Mouse (Mus musculus) embryonic facial prominence, embryonic 10.5 days (tissue): ENCODE measurements at regions not wholly inside any gene's neighbourhood (a gene's known extent, or its start where the extent isn't known, plus 50 kb on each side); places are given as distances from the start of the nearest gene placed in this dataset.

Experiments used
- DNase-seq: peaks from one replicate; pipeline ENCODE4 v3.0.0-alpha.2; 2017; ENCODE audit warnings: low spot score
- H3K27ac ChIP-seq: fragments of 300-500 bp; sonication (generic); replicated peaks from 2 replicates; pipeline ENCODE4 v1.5.1; 2016; ENCODE audit warnings: mild to moderate bottlenecking
- H3K27me3 ChIP-seq: fragments of 300-500 bp; sonication (generic); replicated peaks from 2 replicates; pipeline ENCODE4 v1.6.1; 2016; ENCODE audit warnings: low read depth, mild to moderate bottlenecking; ENCODE audit not compliant: poor library complexity, severe bottlenecking
- H3K36me3 ChIP-seq: fragments of 300-500 bp; sonication (generic); replicated peaks from 2 replicates; pipeline ENCODE4 v1.6.1; 2016; ENCODE audit warnings: mild to moderate bottlenecking, moderate library complexity
- H3K4me1 ChIP-seq: fragments of 300-500 bp; sonication (generic); 2 replicates; pipeline ENCODE4 v1.6.1; 2016
- H3K4me3 ChIP-seq: fragments of 300-500 bp; sonication (generic); 2 replicates; pipeline ENCODE4 v1.5.1; 2016; ENCODE audit warnings: mild to moderate bottlenecking, moderate library complexity
- H3K9me3 ChIP-seq: fragments of 300-500 bp; sonication (generic); 2 replicates; pipeline ENCODE4 v1.6.1; 2016; ENCODE audit warnings: mild to moderate bottlenecking
- WGBS: fragments of 180-500 bp; shearing (Covaris S2); methylation state at CpG from one replicate; pipeline ENCODE4 v1.1.7; 2016; 5-methylcytosine and 5-hydroxymethylcytosine counted together

DNA sequence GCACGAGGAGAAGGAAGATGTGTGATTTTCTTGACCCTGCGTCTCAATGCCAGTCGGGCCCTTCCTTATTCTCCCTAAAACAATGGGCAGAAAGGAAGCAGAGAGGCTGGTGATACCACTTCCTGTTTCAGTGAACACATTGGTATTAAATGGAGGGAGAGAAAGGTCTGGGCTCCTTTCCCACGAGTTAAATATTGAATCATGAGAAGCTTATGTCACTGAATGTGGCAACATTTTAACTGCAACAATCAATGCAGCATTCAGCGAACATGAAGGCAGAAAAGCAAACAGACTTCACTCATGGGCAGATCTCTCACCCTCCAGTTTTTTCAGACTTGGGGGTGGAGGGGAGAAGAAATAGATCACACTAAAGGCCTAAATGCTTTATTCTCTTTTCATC lies 819.8 kb downstream of the Poteg start:
- no peaks in the 10 kb centered on the region for H3K36me3 ChIP-seq
- H3K4me1 ChIP-seq, result no peaks in the 10 kb centered on the region
- H3K4me3 ChIP-seq, result no peak overlapping the region
- no peaks in the 10 kb centered on the region for H3K27me3 ChIP-seq
- no peak for DNase-seq
- no peak overlapping the region for H3K27ac ChIP-seq
- no peaks in the 10 kb centered on the region for H3K9me3 ChIP-seq
- whole genome bisulfite sequencing, result 82% methylated on average over 5 of the region's 5 CpGs

DNA sequence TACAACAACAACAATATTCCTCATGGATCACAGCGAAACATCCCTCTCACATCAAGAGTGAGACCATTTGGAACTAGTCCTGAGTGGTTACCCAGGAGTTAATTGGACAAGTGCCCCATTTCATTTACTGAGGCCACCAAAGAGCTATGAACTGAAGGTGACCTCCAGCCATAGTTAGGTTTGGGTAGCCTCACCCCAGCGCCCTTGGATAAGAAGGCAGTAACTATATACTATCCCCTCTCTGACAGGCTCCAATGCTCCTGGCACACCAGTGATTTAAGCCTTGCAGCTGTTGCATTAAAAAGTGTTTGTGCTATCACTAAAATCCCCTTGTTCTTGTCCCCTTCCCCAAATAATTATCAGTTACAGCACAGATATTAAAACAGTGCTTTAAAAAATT lies 836.8 kb downstream of the Poteg start:
- Histone ChIP-seq H3K4me3 (no peak overlapping the region), H3K27me3 (no peaks in the 10 kb centered on the region), H3K27ac (no peak overlapping the region), H3K36me3 (no peaks in the 10 kb centered on the region), H3K9me3 (no peaks in the 10 kb centered on the region), H3K4me1 (no peaks in the 10 kb centered on the region)
- no peak for DNase-seq
- WGBS, result 78% methylated on average over 2 of the region's 2 CpGs

DNA sequence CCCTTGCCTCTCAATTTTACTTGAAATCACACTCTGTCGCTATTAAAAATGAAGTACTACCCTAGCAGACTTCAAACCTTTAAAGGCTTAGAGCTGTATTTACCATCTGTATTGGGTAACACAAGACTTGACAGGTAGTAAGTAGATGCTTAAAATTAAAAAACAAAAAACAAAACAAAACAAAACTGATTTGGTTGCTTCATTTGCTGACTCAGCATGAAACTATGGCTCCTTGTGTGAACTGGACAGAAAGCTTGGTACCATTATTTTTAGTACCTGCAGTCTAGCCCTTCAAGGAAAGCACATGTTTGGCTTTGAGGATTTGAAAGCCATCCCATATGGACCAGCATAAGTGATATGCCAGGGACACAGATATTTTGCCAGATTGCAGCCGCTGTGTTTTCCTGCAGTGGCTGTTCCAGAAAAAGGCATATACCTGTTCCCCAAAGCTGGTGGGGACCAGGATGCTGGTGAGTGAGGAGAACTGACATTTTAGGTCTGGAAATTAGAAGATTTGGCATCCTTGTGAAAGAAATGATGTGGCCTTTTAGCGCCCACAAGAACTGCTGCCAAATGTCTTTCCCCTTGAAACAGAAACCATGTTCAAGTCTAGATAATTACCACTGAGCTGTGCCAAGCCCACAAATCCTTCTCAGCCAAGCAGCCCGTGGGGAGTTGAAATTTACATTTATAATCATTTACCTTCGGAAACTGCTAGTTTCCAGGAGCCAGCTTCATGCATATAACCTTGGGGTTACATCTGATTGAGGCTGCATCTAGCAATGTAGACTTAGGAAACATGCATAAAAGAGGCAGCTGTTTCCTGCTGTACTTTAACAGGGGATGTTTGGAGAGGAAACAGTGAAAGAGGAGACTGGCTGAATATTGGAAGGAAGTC lies 851.7 kb downstream of the Poteg start:
- WGBS, result 83% methylated on average over 5 of the region's 5 CpGs

DNA sequence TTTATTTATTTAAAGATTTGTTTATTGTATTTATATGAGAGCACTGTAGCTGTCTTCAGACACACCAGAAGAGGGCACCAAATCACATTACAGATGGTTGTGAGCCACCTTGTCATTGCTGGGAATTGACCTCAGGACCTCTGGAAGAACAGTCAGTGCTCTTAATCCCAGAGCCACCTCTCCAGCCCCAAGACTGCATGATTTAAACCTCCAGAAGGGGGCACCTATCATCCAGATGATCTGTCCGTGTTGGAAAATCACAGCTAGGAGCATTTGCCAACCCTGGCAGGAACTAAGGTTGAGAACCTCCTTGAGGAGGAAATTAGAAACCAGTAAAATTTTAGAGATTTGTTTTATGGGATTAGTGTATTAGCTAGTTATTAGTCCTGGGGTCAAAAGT lies 869.6 kb downstream of the Poteg start:
- no peaks in the 10 kb centered on the region for H3K4me1 ChIP-seq
- H3K9me3 ChIP-seq, result no peaks in the 10 kb centered on the region
- H3K36me3 ChIP-seq, result no peaks in the 10 kb centered on the region
- no peak overlapping the region for H3K4me3 ChIP-seq
- H3K27ac ChIP-seq, result no peak overlapping the region
- no peaks in the 10 kb centered on the region for H3K27me3 ChIP-seq
- no peak for DNase-seq
- WGBS, result 59% methylated on average over 1 of the region's 1 CpGs

More for the DNA sequence above, 851.7 kb downstream of the Poteg start:
- Histone ChIP-seq H3K4me1 (no peaks in the 10 kb centered on the region), H3K9me3 (no peaks in the 10 kb centered on the region), H3K27me3 (no peaks in the 10 kb centered on the region), H3K36me3 (no peaks in the 10 kb centered on the region), H3K27ac (no peak overlapping the region), H3K4me3 (no peak overlapping the region)
- no peak for DNase-seq

DNA sequence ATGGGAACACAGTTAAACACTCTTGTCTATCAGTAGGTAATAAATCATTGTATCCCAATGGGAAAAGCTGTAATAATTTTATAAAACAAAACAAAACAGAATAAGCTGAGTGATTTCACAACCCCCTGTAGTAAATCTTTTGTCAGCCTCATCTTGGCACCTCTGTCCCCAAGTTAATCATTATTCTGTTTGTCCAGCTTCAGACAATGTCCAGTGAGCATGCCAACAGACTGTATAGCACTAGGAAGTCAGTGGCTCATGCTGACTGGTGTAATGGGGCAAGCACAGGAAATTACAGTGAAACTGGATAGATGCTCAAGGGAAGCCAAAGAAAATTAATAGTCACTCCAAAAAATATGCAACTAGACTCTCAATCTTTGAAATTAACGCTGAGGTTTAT lies 885.9 kb downstream of the Poteg start:
- Histone ChIP-seq H3K27ac (no peak overlapping the region), H3K36me3 (no peaks in the 10 kb centered on the region), H3K4me3 (no peak overlapping the region), H3K9me3 (no peaks in the 10 kb centered on the region), H3K4me1 (no peaks in the 10 kb centered on the region), H3K27me3 (no peaks in the 10 kb centered on the region)
- no peak for DNase-seq
- 93% methylated on average over 1 of the region's 1 CpGs for WGBS

DNA sequence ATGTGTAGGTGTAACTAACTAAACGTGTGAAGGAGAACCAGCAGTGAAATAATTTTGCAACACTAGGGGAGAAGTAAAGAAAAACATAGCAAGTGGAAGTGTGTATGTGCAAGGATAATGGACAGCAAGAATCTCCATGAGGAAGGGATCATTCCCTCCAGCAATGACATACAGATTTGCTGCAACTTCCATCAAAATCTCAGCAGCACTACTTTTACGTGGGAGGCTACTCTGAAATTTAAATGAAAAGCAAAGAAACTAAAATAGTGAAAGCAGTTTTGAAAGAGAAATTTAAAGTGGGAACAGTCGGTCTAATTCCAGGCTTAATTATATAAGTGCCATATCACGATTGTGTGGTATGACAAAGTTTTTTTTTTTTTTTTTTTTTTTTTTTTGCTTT lies 890.0 kb downstream of the Poteg start:
- no peak overlapping the region for H3K4me3 ChIP-seq
- 79% methylated on average over 4 of the region's 4 CpGs for WGBS
- no peak for DNase-seq
- no peaks in the 10 kb centered on the region for H3K4me1 ChIP-seq
- H3K27ac ChIP-seq, result no peak overlapping the region
- H3K27me3 ChIP-seq, result no peaks in the 10 kb centered on the region
- H3K9me3 ChIP-seq, result no peaks in the 10 kb centered on the region
- H3K36me3 ChIP-seq, result no peaks in the 10 kb centered on the region

DNA sequence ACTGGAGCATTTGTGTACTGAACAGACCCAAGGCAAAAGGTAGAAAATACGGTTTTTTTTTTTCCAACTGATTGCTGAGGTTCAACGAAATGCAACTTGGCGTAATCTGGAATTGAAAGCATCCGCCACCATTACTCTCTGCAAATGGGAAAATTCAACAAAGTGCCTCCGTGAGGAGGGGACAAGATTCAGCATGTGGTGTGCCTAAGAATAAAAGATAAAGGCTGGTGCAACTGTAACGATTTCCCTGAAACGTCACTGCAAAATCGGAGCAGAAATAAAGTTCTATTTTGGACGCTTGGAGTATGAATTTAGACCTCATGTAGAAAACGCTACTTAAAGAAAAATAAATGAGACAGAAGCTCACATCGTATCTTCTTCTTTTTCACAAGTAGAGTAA lies 893.8 kb downstream of the Poteg start:
- Histone ChIP-seq H3K36me3 (no peaks in the 10 kb centered on the region), H3K9me3 (no peaks in the 10 kb centered on the region), H3K27me3 (no peaks in the 10 kb centered on the region), H3K27ac (no peak overlapping the region), H3K4me3 (no peak overlapping the region), H3K4me1 (no peaks in the 10 kb centered on the region)
- DNase-seq, result no peak
- WGBS, result 90% methylated on average over 11 of the region's 11 CpGs

DNA sequence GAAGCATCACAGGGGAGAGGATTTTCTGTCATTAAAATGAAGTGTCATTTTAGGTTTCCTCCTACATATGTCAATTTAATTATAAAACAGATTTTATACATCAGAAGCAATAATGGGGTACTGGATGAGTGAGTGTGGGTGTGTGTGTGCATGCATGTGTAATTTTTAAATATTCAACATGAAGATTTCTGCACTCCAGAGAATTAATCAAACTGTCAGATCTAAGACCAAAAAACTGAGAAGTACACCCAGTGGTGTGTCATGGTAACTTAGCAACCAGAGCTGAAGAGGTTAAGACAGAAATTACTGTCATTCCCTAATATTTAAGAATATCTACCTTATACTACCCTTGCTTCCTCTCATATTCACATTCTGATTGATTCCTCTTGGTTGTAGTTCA lies 919.0 kb downstream of the Poteg start:
- H3K27me3 ChIP-seq, result no peaks in the 10 kb centered on the region
- H3K4me1 ChIP-seq, result no peaks in the 10 kb centered on the region
- no peaks in the 10 kb centered on the region for H3K36me3 ChIP-seq
- H3K27ac ChIP-seq, result no peak overlapping the region
- H3K9me3 ChIP-seq, result no peaks in the 10 kb centered on the region
- no peak overlapping the region for H3K4me3 ChIP-seq
- no peak for DNase-seq

DNA sequence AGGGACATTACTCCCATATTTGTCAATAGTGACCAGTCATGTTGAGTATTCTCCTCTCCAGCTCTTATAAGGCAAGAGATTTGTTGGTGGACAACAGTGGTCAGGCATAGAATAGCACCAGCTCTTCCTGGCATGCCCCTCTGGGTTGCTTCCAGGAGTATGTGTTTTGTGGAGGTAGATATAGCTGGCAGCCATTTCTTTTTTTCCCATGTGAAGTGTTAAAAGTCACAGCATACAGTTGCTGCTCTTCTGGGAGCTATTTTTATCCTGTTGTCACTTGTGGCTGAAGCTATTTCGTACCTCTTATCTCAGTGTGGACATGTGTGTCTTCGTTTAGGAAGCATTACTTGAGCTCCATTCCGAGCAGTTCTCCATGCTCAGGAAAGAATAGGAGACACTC lies 919.9 kb downstream of the Poteg start:
- DNase-seq, result no peak
- no peaks in the 10 kb centered on the region for H3K27me3 ChIP-seq
- WGBS, result 85% methylated on average over 3 of the region's 3 CpGs

DNA sequence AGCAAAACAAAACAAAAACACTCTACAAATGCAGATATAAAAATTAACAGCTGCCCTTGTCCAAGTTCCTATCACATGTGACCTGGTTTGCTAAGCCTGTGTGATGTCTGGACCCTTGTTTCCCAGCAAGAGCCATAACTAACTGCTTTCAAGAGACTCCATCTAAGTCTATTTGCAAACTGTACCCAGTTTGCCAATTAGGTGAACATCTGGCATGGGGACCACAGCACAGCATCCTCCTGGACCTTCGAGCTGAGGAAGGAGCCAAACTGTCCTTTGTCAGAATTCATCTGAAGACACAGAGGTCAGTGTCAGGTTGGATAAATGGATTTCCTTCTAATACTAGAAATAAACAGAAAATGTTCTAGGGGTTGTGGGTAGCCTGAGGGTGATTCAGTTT lies 924.3 kb downstream of the Poteg start:
- Histone ChIP-seq H3K36me3 (no peaks in the 10 kb centered on the region), H3K27ac (no peak overlapping the region), H3K4me1 (no peaks in the 10 kb centered on the region), H3K9me3 (no peaks in the 10 kb centered on the region), H3K4me3 (no peak overlapping the region), H3K27me3 (no peaks in the 10 kb centered on the region)
- DNase-seq, result no peak
- 70% methylated on average over 1 of the region's 1 CpGs for WGBS

More for the DNA sequence above, 919.9 kb downstream of the Poteg start:
- Histone ChIP-seq H3K4me3 (no peak overlapping the region), H3K36me3 (no peaks in the 10 kb centered on the region), H3K27ac (no peak overlapping the region), H3K4me1 (no peaks in the 10 kb centered on the region), H3K9me3 (no peaks in the 10 kb centered on the region)

DNA sequence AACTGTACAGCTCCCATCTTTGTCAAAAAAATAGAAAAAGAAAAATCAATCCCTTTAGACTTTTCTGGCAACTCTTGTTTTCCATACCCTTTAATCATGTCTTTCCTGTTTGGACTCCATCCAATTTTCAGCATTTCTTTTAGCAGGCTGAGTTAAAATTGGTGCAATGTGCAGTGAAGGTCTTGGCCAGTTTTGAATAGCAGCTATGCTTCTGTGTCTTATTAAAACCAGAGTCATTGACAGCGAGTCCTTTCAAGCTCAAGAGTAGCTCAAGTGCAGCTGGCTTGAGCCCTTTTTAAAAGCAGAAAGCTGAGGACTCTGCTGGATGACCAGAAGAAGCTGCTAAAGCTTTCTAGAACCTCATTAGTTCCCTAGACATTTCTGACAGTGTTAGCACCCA lies 952.7 kb downstream of the Poteg start:
- DNase-seq, result no peak
- H3K4me3 ChIP-seq, result no peak overlapping the region
- no peaks in the 10 kb centered on the region for H3K4me1 ChIP-seq
- no peak overlapping the region for H3K27ac ChIP-seq
- 64% methylated on average over 1 of the region's 1 CpGs for WGBS
- H3K27me3 ChIP-seq, result no peaks in the 10 kb centered on the region
- no peaks in the 10 kb centered on the region for H3K9me3 ChIP-seq
- H3K36me3 ChIP-seq, result no peaks in the 10 kb centered on the region

DNA sequence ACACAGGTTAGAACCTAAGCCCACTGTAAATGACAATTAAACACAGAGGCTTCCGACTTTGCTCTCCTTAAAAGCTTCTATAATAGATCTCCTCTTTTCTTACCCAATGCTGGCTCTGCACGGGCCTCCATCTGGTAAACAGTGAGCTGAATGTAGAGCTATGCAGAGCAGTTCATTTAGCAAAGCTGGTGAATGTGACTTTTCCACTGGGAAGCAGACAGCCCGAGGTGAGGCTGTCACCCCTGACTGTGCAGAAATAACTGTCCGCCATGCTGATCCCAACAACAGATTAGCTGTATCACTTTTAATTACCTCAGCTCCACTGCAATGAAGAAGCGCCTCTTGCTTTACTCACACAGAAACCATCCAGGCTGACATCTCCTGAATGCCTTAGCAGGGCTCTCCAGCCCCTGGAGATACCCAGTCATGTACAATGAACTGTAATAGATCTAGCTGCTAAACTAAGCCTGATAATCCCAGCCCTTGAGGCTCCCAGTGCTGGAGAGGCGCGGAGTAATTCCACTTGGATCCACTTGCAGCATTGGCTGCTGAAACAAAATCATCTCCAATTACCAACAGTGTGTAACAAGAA lies 980.2 kb downstream of the Poteg start:
- H3K36me3 ChIP-seq, result no peaks in the 10 kb centered on the region
- no peaks in the 10 kb centered on the region for H3K27me3 ChIP-seq
- H3K27ac ChIP-seq, result no peak overlapping the region
- H3K4me3 ChIP-seq, result no peak overlapping the region
- no peaks in the 10 kb centered on the region for H3K9me3 ChIP-seq
- H3K4me1 ChIP-seq, result no peaks in the 10 kb centered on the region
- DNase-seq, result no peak
- WGBS, result 60% methylated on average over 7 of the region's 7 CpGs

DNA sequence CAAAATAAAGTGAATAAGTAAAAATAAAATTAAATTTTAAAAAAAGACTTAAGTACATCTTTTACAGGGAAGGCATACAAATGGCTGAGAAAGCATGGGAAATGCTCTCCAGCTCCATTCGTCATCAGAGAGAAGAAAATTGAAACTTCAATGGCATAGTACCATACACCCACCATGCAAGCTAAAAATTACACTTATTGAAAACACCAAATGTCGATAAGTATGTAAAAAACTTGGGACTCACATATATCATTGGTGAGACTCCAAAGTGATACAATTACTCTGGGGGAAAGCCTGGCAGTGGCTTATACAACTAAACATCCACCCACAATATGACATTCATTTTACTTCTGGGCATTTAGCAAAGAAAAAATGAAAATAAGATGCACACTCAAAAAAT lies 1025.7 kb downstream of the Poteg start:
- 87% methylated on average over 2 of the region's 2 CpGs for WGBS
- Histone ChIP-seq H3K27me3 (no peaks in the 10 kb centered on the region), H3K4me1 (no peaks in the 10 kb centered on the region), H3K27ac (no peak overlapping the region), H3K36me3 (no peaks in the 10 kb centered on the region), H3K4me3 (no peak overlapping the region), H3K9me3 (no peaks in the 10 kb centered on the region)
- DNase-seq, result no peak
